Mouse (Mus musculus) embryo, embryonic 9.5 days (tissue): ENCODE data around the gene Syne2.

ENCODE experiments used
- DNase-seq: peaks from one replicate; pipeline ENCODE4 v3.0.0-alpha.2; 2017; ENCODE audit errors: extremely low spot score

Gene Syne2

DNA sequence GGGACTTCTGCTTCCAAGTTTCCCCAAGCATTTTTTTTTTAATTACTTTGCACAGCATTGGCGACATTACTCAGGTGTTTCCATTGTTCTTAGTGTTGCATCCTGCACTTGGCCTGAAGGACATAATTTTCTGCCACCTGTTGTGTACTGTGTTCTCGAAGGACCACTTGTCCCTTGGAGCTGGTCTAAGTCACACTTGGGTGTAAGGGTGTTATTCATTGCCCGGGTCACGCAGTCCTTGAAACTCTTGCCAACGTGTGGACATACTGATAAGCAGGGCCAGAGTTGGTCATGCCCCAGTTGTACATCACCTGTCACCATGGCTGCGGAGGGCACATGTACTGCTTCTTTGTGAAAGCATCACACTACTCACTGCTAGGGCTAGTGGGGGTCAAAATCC lies 228.6 kb downstream of the Syne2 start:
- no peak for DNase-seq

DNA sequence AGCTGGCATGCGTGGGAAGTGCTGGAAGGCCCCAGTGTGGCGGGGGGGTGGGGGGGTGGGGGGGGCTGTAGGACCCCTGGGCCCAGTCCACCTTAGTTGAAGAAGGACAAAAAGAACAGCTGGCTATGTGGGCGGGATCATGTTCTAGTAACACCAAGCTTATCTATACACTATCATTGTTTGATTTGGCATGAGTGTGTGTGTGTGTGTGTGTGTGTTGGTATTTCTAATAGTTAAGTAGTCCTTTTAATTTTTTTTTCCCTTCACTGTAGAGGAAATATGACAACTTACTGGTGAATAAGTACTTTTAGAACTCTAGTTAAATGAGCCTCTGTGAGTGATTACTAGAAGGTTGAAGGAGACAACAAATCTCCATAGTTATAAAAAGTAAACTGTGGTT lies 230.0 kb downstream of the Syne2 start:
- DNase-seq: no peak

DNA sequence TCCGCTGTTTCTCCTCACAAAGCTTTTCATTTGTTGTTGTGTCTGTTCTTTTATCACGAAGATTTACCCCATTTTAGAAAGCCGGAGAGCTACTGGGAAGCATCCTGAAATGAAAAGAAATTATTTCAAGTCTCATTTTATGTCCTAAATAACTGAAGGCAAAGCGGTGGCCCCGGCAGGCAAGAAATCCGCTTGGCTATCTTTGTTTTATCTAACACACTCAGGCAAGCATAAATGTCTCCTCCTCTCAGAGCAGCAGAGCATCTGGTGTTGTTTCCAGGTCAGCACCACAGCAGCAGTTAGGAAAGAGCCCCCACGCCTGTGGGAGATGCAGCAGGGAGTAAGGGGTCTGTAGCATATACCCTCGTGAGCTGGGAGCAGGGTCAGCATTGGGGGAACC lies 230.7 kb downstream of the Syne2 start:
- no peak for DNase-seq

DNA sequence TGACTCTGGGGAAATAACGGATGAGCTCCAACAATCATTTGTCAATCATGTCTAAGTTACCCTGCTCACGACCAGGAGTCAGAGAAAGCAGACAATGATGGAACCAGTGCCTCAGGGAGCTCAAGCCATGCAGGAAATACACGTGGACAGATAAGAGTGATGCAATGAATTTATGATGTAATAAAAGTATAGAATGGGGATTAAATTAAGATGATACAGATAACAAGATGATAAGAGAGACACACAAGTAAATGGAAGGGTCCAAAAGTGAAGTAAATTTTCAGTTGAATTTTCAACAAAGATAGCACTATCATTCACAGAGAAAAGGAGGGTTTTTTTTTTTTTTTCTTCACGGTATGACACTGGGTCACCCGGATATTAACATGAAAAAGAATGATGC lies 231.4 kb downstream of the Syne2 start:
- DNase-seq: no peak

- DNase-seq: no peak
Observed at GRCm38 (mm10) chr12:76051879-76052278, 233.9 kb downstream of the Syne2 start.

GRCm38 (mm10) chr12:76054653-76055052 lies 236.7 kb downstream of the Syne2 start:
- DNase-seq: no peak

- DNase-seq: no peak
Observed at GRCm38 (mm10) chr12:76063001-76063400, 245.1 kb downstream of the Syne2 start.

- DNase-seq: no peak
Observed at GRCm38 (mm10) chr12:76070386-76070785, 252.5 kb downstream of the Syne2 start.

DNA sequence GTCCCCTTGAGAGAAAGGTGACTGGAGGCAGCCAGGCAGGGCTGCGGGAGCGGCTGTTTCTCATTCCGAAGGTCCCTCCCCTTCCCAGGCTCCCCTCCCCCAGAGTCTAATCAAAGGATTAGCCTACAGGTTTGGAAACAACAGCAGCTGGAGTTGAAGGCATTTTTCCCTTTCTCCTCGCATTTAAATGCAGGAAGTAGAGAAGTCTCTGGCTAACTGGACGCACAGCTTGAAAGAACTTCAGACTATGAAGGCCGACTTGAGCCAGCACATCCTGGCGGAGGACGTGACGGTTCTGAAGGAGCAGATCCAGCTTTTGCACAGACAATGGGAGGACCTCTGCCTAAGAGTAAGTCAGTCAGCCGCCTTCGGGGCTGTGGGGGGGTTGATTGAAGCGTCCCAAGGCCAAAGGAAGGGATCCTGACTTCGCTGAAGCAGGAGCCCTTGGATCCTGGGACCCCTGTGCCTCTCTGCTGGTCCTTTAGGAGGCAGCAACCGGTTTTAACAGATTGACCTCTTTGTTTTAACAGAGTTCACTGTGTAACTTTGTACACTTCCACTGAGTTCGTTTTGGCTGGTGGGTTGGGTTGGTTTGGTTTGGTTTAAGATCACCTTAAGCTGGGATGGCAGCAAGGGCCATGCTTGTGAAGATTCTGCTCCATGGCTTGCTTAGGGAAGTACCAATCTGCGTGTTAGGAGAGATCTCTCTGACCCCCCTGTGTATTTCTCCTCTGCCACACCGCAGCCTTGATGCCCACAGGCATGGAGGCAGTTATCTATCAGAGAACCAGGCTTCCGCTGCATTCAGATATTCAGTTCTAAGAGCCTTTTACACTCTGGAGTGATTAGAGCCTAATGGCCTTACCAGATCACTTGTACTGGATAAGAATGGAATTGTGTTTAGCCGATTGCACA lies 254.3 kb downstream of the Syne2 start:
- DNase-seq: peak; percentile 81

GRCm38 (mm10) chr12:76073066-76073826 lies 255.3 kb downstream of the Syne2 start:
- peak; percentile 76 for DNase-seq

DNA sequence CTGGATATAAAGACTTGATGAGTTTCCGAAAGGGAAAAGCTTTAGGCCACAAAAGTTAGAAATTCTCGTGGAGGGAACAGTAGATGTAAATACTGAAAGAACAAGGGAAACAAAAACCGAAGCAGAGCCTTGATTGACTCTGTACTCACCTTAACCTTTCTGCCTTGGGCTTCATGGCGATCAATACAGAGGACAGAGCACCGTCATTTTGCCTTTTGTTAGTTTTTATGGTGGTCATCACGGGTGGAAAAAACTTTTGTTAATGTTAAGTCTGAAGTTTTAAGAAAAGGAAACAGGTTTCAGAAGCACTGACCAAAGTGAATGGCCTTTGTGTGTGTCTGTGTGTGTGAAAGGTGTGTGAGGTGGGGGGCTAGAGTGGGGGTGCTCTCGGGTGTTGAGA lies 256.0 kb downstream of the Syne2 start:
- DNase-seq: peak; percentile 14

- DNase-seq: no peak
Observed at GRCm38 (mm10) chr12:76080876-76081556, 263.1 kb downstream of the Syne2 start.

DNA sequence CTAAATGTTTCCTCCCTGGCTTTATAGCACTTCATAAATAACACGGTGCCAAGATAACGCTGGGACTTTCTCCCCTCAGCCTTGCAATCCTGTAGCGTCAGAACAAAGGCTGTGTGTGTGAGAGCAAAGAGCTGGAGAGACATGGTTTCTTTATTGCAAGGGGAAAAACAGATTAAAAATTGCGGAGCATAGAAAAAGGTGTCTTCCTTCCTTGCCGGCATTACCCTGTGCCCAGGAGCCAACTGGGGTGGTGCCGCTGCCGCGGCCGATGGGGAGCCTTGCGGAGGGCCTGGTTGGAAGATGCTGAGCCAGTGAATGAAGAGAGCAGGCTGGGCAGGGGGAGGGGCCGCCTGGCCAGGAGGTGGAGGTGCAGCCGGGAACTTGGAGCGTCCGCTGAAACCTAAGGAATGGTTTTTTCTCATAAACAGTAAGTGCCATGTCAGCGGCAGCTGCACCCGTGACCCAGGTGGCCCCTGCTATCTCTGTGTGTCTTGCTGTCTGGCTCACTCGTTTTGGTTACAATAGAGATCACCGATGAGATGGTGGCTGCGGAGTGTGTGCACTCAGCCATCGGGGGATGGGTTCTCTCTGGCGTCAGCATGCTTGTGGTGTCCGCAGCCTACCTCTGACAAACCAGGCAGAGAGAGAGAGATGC lies 263.8 kb downstream of the Syne2 start:
- peak; percentile 72 for DNase-seq

DNA sequence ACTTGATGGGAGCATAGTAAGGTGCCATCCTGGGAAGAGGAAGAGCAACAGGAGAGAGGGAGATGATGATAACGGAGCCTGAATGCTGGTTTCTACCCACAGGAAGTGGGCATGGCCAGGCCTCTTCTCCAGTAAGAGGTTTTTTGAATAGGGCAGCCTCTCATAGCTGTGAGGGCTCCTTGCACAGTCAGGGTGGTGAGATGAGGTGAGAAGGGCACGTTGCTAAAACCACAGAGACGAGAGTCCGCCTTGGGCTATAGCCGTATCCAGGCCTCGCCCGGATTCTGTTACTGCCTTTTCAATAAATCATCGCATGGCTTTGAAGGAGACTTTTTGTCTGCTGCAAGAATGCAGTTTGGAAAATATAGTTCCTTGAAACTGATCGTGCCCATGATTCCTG lies 267.1 kb downstream of the Syne2 start:
- no peak for DNase-seq

GRCm38 (mm10) chr12:76085956-76086905 lies 268.3 kb downstream of the Syne2 start:
- DNase-seq: no peak

- no peak for DNase-seq
Observed at GRCm38 (mm10) chr12:76087025-76087424, 269.1 kb downstream of the Syne2 start.

- no peak for DNase-seq
Observed at GRCm38 (mm10) chr12:76092789-76093466, 275.0 kb downstream of the Syne2 start.

- DNase-seq: no peak
Observed at GRCm38 (mm10) chr12:76093613-76094588, 276.0 kb downstream of the Syne2 start.
